Mouse (Mus musculus): ENCODE results near the gene Tmem242. TPM values are rescaled to one million over a fixed set of nuclear protein-coding genes. Genes with fewer than 3 reads are reported as not detected.

The Tmem242 gene
- total and polyA plus RNA-seq, 3 experiments: 68.9 to 83.1 (median 80.4) TPM

DNA sequence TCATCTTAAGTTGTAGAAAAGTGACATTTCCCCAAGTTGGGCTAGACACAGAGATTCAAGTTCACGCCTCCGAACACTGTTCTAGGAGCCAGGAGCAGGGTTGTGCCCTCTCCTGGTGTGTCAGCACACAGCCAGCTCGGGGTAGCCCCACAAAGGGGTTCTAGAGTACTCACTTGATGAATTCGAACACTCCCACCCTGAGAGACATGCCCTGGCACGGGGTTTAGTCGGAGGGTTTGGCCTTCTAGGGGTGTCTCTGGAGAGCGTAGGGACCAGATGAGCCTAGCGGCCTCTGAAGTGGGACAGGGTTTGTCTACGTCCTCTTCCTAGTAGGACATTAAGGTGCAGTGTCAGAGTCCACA is 10.3 kb downstream of the Tmem242 start:
- Histone ChIP-seq H3K27ac (ENCODE audit: insufficient read depth, low read depth) (no peak overlapping the region), H3K79me2 (replicated peaks; ENCODE audit: control insufficient read depth, extremely low read depth, insufficient read depth, poor library complexity, severe bottlenecking) (no peaks in the 10 kb centered on the region), H3K4me1 (ENCODE audit: control insufficient read depth in 1 of 2, insufficient read depth in 2 of 2) (no peaks in the 10 kb centered on the region), H3K9me3 (replicated peaks; ENCODE audit: low read length) (no peaks in the 10 kb centered on the region), H3K4me2 (ENCODE audit: insufficient read depth, low read depth, poor library complexity, severe bottlenecking) (no peak overlapping the region), H3K36me3 (replicated peaks in 1 of 2; ENCODE audit: control insufficient read depth in 1 of 2, insufficient read depth in 1 of 2, low read length in 1 of 2) (peaks cover 32 to 77% of the 10 kb centered on the region in 2 experiments), H3K4me3 (replicated peaks in 1 of 3; ENCODE audit: low read depth in 2 of 3, low read length in 2 of 3, poor library complexity in 1 of 3) (no peak overlapping the region), H3K27me3 (replicated peaks) (no peaks in the 10 kb centered on the region), H3K9ac (ENCODE audit: insufficient read depth, low read depth) (no peak overlapping the region)
- DNase-seq (ENCODE audit: extremely low read depth): no peak
- dilution Hi-C loops (cut with MboI; ENCODE audit: extremely low pct_ligation_motif_present, extremely low pct_unique_long_range_greater_than_20kb, low sequenced_read_pairs): no loop called here
- in situ Hi-C loops (cut with MboI; ENCODE audit: low pct_ligation_motif_present, low pct_unique_long_range_greater_than_20kb, low sequenced_read_pairs): loop anchor here (25.0 kb wide), 2 partner anchors 483 to 583 kb away; no protein-coding TSS in a partner anchor
- no peak for TF ChIP-seq MEF2A (IDR thresholded peaks at IDR 0.05; ENCODE audit: borderline replicate concordance, low read depth, low read length)
- no peak for TF ChIP-seq SIN3A (IDR thresholded peaks at IDR 0.05; ENCODE audit: low read length)

- Histone ChIP-seq H3K27me3 (replicated peaks) (no peaks in the 10 kb centered on the region), H3K4me1 (ENCODE audit: control insufficient read depth in 1 of 2, insufficient read depth in 2 of 2) (no peaks in the 10 kb centered on the region), H3K4me3 (replicated peaks in 1 of 3; ENCODE audit: low read depth in 2 of 3, low read length in 2 of 3, poor library complexity in 1 of 3) (no peak overlapping the region), H3K4me2 (ENCODE audit: insufficient read depth, low read depth, poor library complexity, severe bottlenecking) (no peak overlapping the region), H3K36me3 (replicated peaks in 1 of 2; ENCODE audit: control insufficient read depth in 1 of 2, insufficient read depth in 1 of 2, low read length in 1 of 2) (peaks cover 32 to 80% of the 10 kb centered on the region in 2 experiments), H3K9me3 (replicated peaks; ENCODE audit: low read length) (no peaks in the 10 kb centered on the region), H3K79me2 (replicated peaks; ENCODE audit: control insufficient read depth, extremely low read depth, insufficient read depth, poor library complexity, severe bottlenecking) (no peaks in the 10 kb centered on the region), H3K27ac (ENCODE audit: insufficient read depth, low read depth) (no peak overlapping the region), H3K9ac (ENCODE audit: insufficient read depth, low read depth) (no peak overlapping the region)
- peak; percentile 93 for DNase-seq (ENCODE audit: extremely low read depth)
- in situ Hi-C loops (cut with MboI; ENCODE audit: low pct_ligation_motif_present, low pct_unique_long_range_greater_than_20kb, low sequenced_read_pairs) (loop anchor here (25.0 kb wide), 2 partner anchors 483 to 583 kb away; no protein-coding TSS in a partner anchor), dilution Hi-C loops (cut with MboI; ENCODE audit: extremely low pct_ligation_motif_present, extremely low pct_unique_long_range_greater_than_20kb, low sequenced_read_pairs) (no loop called here)
- no peak for TF ChIP-seq CHD2 (IDR thresholded peaks at IDR 0.05; ENCODE audit: low read length)
- TF ChIP-seq POLR2A (IDR thresholded peaks at IDR 0.05; ENCODE audit: low read depth, low read length): no peak
- TF ChIP-seq CHD1 (IDR thresholded peaks at IDR 0.05; ENCODE audit: low read depth, low read length): no peak
- TF ChIP-seq MAX (IDR thresholded peaks at IDR 0.05; ENCODE audit: low read length): no peak; the same call in 1 of the 2 replicates
- no peak for TF ChIP-seq SIN3A (IDR thresholded peaks at IDR 0.05; ENCODE audit: low read length)
- no peak for TF ChIP-seq JUND (conservative IDR thresholded peaks at IDR 0.05; ENCODE audit: low read depth, low read length)
- no peak for TF ChIP-seq UBTF (IDR thresholded peaks at IDR 0.05; ENCODE audit: low read depth, low read length)
- TF ChIP-seq ZC3H11A (IDR thresholded peaks at IDR 0.05; ENCODE audit: low read depth, low read length): peak; percentile 66
- peak; percentile 36 for TF ChIP-seq HCFC1 (IDR thresholded peaks at IDR 0.05; ENCODE audit: low read depth, low read length)
- no peak for TF ChIP-seq TBP (conservative IDR thresholded peaks at IDR 0.05; ENCODE audit: low read depth, low read length)
- peak; percentile 82 for TF ChIP-seq ELF1 (IDR thresholded peaks at IDR 0.05; ENCODE audit: low read depth, low read length)
- TF ChIP-seq ZMIZ1 (IDR thresholded peaks at IDR 0.05; ENCODE audit: low read depth, low read length): no peak
- no peak for TF ChIP-seq USF2 (conservative IDR thresholded peaks at IDR 0.05; ENCODE audit: low read depth, low read length)
- TF ChIP-seq NRF1 (IDR thresholded peaks at IDR 0.05; ENCODE audit: low read depth, low read length): no peak
- TF ChIP-seq RCOR1 (conservative IDR thresholded peaks at IDR 0.05; ENCODE audit: low read depth, low read length): no peak
- TF ChIP-seq MAFK (IDR thresholded peaks at IDR 0.05; ENCODE audit: insufficient replicate concordance, low read length): no peak
- 0 out of 2 replicates have a peak, but pooled peaks have one; percentile 50 for TF ChIP-seq TCF12 (IDR thresholded peaks at IDR 0.05; ENCODE audit: low read depth, low read length)
- no peak for TF ChIP-seq POLR2AphosphoS2 (IDR thresholded peaks at IDR 0.05; ENCODE audit: low read depth, low read length)
- TF ChIP-seq GABPA (IDR thresholded peaks at IDR 0.05; ENCODE audit: insufficient replicate concordance, low read depth, low read length): no peak
- TF ChIP-seq ZNF384 (IDR thresholded peaks at IDR 0.05; ENCODE audit: low read depth, low read length): peak; percentile 67
- peak; percentile 12; the same call in 1 of the 2 replicates for TF ChIP-seq MEF2A (IDR thresholded peaks at IDR 0.05; ENCODE audit: borderline replicate concordance, low read depth, low read length)
- no peak for TF ChIP-seq PAX5 (IDR thresholded peaks at IDR 0.05; ENCODE audit: low read length)
- no peak for TF ChIP-seq EP300 (IDR thresholded peaks at IDR 0.05; ENCODE audit: low read length)
- peak; percentile 85 for TF ChIP-seq RAD21 (IDR thresholded peaks at IDR 0.05; ENCODE audit: low read depth, low read length)
- TF ChIP-seq MXI1 (IDR thresholded peaks at IDR 0.05; ENCODE audit: low read depth, low read length): no peak
- TF ChIP-seq MYC (IDR thresholded peaks at IDR 0.05; ENCODE audit: low read depth, low read length): 0 out of 2 replicates have a peak, but pooled peaks have one; percentile 37
- no peak for TF ChIP-seq ETS1 (conservative IDR thresholded peaks at IDR 0.05; ENCODE audit: low read depth, low read length)
- peak; percentile 97 to 100 for TF ChIP-seq CTCF (conservative IDR thresholded peaks at IDR 0.05 in 1 of 2, IDR thresholded peaks at IDR 0.05 in 1 of 2; ENCODE audit: low read depth in 2 of 2, low read length in 2 of 2)
- peak; percentile 57; the same call in 1 of the 2 replicates for TF ChIP-seq IRF4 (IDR thresholded peaks at IDR 0.05; ENCODE audit: low read depth, low read length)
- no peak for TF ChIP-seq BHLHE40 (IDR thresholded peaks at IDR 0.05; ENCODE audit: low read depth, low read length)
- TF ChIP-seq ZKSCAN1 (IDR thresholded peaks at IDR 0.05; ENCODE audit: borderline replicate concordance, low read depth, low read length): no peak
- TF ChIP-seq NELFE (IDR thresholded peaks at IDR 0.05; ENCODE audit: low read depth, low read length): peak; percentile 83; the same call in 1 of the 2 replicates
Observed at GRCm38 (mm10) chr17:5429090-5429771, 10.8 kb downstream of the Tmem242 start.
